Mouse (Mus musculus): ENCODE measurements at regions not wholly inside any gene's neighbourhood (a gene's known extent, or its start where the extent isn't known, plus 50 kb on each side); places are given as distances from the start of the nearest gene placed in this dataset.

DNA sequence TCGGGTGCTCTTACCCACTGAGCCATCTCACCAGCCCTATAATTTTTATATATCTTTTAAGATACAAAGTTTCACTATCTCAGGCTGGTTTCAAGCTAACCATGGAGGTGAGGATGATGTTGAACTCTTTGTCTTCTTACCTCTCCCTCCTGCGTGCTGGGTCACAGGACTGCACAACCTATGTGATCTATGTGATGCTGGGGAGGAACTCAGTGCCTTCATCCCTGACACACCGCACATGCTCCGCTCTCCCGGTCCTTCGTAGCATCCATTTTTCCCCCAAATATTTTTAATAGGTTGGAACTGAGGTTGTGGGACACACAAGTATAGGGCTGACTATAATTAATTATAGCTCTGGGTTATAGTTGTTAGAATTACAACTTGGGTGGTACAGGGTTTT is 75.9 kb upstream of the Caprin1 start:
- Histone ChIP-seq H3K27me3 (ENCODE audit: insufficient read depth, poor library complexity, severe bottlenecking) (0 out of 2 replicates have a peak, but pooled peaks cover 3% of the 10 kb centered on the region), H3K27ac (no peak overlapping the region), H3K36me3 (no peaks in the 10 kb centered on the region), H3K4me3 (no peak overlapping the region), H3K9me3 (no peaks in the 10 kb centered on the region), H3K4me1 (no peaks in the 10 kb centered on the region)
- WGBS = 90% methylated on average over 6 of the region's 6 CpGs
- no peak for DNase-seq (ENCODE audit: low spot score)

DNA sequence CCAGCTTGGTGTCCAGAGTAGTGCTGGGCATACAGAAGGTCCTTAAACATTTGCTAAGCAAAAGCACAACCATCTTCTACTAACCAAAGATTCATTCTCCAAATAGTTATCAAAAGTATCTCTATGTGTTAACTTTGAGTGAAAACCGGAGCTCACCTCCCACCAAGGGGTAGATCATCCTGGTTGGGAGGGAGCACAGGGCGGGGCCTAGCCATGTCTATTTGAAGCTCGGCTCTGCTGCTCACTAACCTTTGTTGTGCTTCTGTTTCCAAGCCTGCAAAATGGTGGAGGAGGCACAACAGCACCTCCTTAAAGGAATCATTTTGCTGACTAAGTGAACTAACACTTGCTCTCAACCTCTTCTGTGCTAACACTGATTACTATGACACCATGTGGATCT is 77.0 kb upstream of the Caprin1 start:
- no peaks in the 10 kb centered on the region for H3K27me3 ChIP-seq (ENCODE audit: insufficient read depth, poor library complexity, severe bottlenecking)
- no peak for DNase-seq (ENCODE audit: low spot score)
- H3K9me3 ChIP-seq = no peaks in the 10 kb centered on the region
- 55% methylated on average over 3 of the region's 3 CpGs for WGBS
- H3K36me3 ChIP-seq = no peaks in the 10 kb centered on the region
- no peak overlapping the region for H3K4me3 ChIP-seq
- H3K27ac ChIP-seq = no peak overlapping the region
- H3K4me1 ChIP-seq = no peaks in the 10 kb centered on the region

DNA sequence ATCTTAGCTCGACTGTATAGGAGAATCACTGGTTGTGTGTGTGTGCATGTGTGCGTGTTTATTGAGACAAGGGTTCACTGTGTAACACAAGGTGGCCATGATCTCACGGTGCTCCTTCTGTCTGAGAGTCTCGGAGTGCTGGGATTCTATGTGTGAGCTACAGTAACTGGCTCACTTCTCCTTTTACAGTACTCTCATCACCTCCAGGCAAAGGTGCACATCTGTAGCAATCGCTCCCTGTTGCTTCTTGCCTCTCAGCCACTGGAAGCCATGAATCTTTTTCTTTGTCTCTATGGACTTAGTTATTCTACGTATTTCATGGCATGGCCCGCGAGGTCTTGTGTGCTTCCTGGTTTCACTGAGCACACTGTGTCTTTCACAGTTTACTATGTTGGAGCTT is 78.3 kb upstream of the Caprin1 start:
- H3K36me3 ChIP-seq = no peaks in the 10 kb centered on the region
- H3K9me3 ChIP-seq = no peaks in the 10 kb centered on the region
- WGBS = 89% methylated on average over 8 of the region's 8 CpGs
- H3K27ac ChIP-seq = no peak overlapping the region
- DNase-seq (ENCODE audit: low spot score) = no peak
- H3K4me1 ChIP-seq = peaks cover 3% of the 10 kb centered on the region; the same call in 1 of the 2 replicates
- no peak overlapping the region for H3K4me3 ChIP-seq
- no peaks in the 10 kb centered on the region for H3K27me3 ChIP-seq (ENCODE audit: insufficient read depth, poor library complexity, severe bottlenecking)

DNA sequence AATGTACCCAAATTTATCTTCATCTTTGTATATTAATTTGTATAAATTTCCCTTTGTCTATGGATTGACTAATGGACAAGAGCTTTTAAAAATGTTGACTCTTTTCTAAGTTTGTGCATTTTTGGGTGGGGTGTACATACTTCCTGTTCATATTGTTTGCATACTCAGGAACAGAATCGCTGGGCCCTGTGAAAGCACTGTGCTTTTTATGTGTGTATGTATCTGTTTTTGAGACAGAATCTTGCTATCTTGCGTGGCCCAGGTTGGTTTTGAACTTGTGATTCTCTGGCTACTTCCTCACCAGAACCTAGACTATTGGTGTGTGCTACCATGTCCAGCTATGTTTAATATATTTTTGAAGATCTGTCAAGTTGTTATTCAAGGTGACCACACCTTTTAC is 78.8 kb upstream of the Caprin1 start:
- H3K27me3 ChIP-seq (ENCODE audit: insufficient read depth, poor library complexity, severe bottlenecking) = no peaks in the 10 kb centered on the region
- H3K4me1 ChIP-seq = peaks cover 7% of the 10 kb centered on the region
- H3K36me3 ChIP-seq = no peaks in the 10 kb centered on the region
- 85% methylated on average over 2 of the region's 2 CpGs for WGBS
- H3K4me3 ChIP-seq = no peak overlapping the region
- no peaks in the 10 kb centered on the region for H3K9me3 ChIP-seq
- no peak overlapping the region for H3K27ac ChIP-seq
- DNase-seq (ENCODE audit: low spot score) = no peak

GRCm38 (mm10) chr2:103881026-103881763 is 76.6 kb upstream of the Lmo2 start:
- peak overlapping the region; percentile 79 for H3K27ac ChIP-seq

DNA sequence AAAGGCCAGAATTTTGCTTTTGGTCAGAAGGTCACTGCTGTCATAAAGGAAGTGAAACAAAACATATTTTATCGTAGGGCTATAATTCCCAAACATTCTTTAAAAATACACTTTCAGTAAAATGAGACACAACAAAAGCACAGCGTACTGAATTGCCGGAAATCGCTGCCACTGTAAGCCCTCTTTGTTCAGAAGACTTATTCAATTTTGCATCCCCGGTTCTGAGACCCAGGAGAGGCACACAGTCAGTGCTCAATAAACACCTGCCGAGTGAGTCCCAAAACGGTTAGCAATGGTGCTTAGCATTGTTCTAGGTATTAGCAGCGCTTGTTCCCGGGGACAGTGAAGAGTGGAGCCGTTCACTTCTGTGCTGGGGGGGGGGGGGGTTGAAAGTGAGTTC is 72.9 kb upstream of the Lmo2 start:
- no peak overlapping the region for H3K27ac ChIP-seq
- no peak overlapping the region for H3K4me3 ChIP-seq
- peaks cover 7% of the 10 kb centered on the region; the same call in 1 of the 2 replicates for H3K27me3 ChIP-seq (ENCODE audit: insufficient read depth, poor library complexity, severe bottlenecking)
- no peaks in the 10 kb centered on the region for H3K9me3 ChIP-seq
- no peaks in the 10 kb centered on the region for H3K36me3 ChIP-seq
- WGBS = 73% methylated on average over 10 of the region's 10 CpGs
- DNase-seq (ENCODE audit: low spot score) = no peak
- H3K4me1 ChIP-seq = peaks cover 25% of the 10 kb centered on the region

More at GRCm38 (mm10) chr2:103881026-103881763, 76.6 kb upstream of the Lmo2 start:
- no peaks in the 10 kb centered on the region for H3K36me3 ChIP-seq
- H3K9me3 ChIP-seq = no peaks in the 10 kb centered on the region
- DNase-seq (ENCODE audit: low spot score) = no peak
- H3K27me3 ChIP-seq (ENCODE audit: insufficient read depth, poor library complexity, severe bottlenecking) = no peaks in the 10 kb centered on the region
- 15% methylated on average over 10 of the region's 10 CpGs for WGBS
- H3K4me1 ChIP-seq = peaks cover 21% of the 10 kb centered on the region
- H3K4me3 ChIP-seq = peak overlapping the region; percentile 27; the same call in 1 of the 2 replicates

DNA sequence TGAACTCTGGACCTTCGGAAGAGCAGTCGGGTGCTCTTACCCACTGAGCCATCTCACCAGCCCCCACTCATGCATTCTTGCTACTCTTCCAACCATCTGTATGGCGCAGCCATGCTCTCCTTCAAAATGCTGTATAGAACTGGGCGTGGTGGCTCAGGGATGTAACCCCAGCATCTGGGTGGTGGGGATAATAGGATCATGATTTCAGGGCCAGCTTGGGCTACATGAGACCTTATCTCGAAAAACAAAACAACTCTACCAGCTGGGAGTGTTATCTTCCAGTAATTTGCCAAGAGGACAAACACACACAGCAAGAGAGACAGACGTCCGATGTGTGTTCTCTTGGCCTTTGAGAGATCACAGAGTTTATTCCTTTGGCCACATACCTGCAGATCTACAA is 69.8 kb upstream of the Lmo2 start:
- 0 out of 2 replicates have a peak overlapping the region, but pooled peaks have one; percentile 17 for H3K27ac ChIP-seq
- 82% methylated on average over 7 of the region's 7 CpGs for WGBS
- H3K36me3 ChIP-seq = no peaks in the 10 kb centered on the region
- no peak overlapping the region for H3K4me3 ChIP-seq
- peaks cover 19% of the 10 kb centered on the region; the same call in 1 of the 2 replicates for H3K27me3 ChIP-seq (ENCODE audit: insufficient read depth, poor library complexity, severe bottlenecking)
- no peak for DNase-seq (ENCODE audit: low spot score)
- peaks cover 17% of the 10 kb centered on the region for H3K4me1 ChIP-seq
- no peaks in the 10 kb centered on the region for H3K9me3 ChIP-seq

GRCm38 (mm10) chr2:103891240-103891767 is 66.5 kb upstream of the Lmo2 start:
- no peaks in the 10 kb centered on the region for H3K9me3 ChIP-seq
- H3K4me3 ChIP-seq = no peak overlapping the region
- no peak for DNase-seq (ENCODE audit: low spot score)
- peaks cover 41% of the 10 kb centered on the region for H3K4me1 ChIP-seq
- H3K27me3 ChIP-seq (ENCODE audit: insufficient read depth, poor library complexity, severe bottlenecking) = peaks cover 22% of the 10 kb centered on the region; the same call in 1 of the 2 replicates
- H3K36me3 ChIP-seq = no peaks in the 10 kb centered on the region
- WGBS = 19% methylated on average over 9 of the region's 9 CpGs
- peak overlapping the region; percentile 59; the same call in 1 of the 2 replicates for H3K27ac ChIP-seq

- H3K9me3 ChIP-seq = no peaks in the 10 kb centered on the region
- peak overlapping the region; percentile 85 for H3K27ac ChIP-seq
- H3K27me3 ChIP-seq (ENCODE audit: insufficient read depth, poor library complexity, severe bottlenecking) = peaks cover 22% of the 10 kb centered on the region; the same call in 1 of the 2 replicates
- peaks cover 52% of the 10 kb centered on the region for H3K4me1 ChIP-seq
- 66% methylated on average over 2 of the region's 2 CpGs for WGBS
- no peak for DNase-seq (ENCODE audit: low spot score)
- H3K36me3 ChIP-seq = no peaks in the 10 kb centered on the region
- no peak overlapping the region for H3K4me3 ChIP-seq
Measured at GRCm38 (mm10) chr2:103893159-103893740, 64.5 kb upstream of the Lmo2 start.

GRCm38 (mm10) chr2:103893805-103894204 is 64.0 kb upstream of the Lmo2 start:
- Histone ChIP-seq H3K4me3 (no peak overlapping the region), H3K27ac (peak overlapping the region; percentile 85; the same call in 1 of the 2 replicates), H3K36me3 (no peaks in the 10 kb centered on the region), H3K9me3 (no peaks in the 10 kb centered on the region), H3K27me3 (ENCODE audit: insufficient read depth, poor library complexity, severe bottlenecking) (peaks cover 22% of the 10 kb centered on the region; the same call in 1 of the 2 replicates), H3K4me1 (peaks cover 52% of the 10 kb centered on the region)
- peak; percentile 96 for DNase-seq (ENCODE audit: low spot score)
- 19% methylated on average over 2 of the region's 2 CpGs for WGBS

DNA sequence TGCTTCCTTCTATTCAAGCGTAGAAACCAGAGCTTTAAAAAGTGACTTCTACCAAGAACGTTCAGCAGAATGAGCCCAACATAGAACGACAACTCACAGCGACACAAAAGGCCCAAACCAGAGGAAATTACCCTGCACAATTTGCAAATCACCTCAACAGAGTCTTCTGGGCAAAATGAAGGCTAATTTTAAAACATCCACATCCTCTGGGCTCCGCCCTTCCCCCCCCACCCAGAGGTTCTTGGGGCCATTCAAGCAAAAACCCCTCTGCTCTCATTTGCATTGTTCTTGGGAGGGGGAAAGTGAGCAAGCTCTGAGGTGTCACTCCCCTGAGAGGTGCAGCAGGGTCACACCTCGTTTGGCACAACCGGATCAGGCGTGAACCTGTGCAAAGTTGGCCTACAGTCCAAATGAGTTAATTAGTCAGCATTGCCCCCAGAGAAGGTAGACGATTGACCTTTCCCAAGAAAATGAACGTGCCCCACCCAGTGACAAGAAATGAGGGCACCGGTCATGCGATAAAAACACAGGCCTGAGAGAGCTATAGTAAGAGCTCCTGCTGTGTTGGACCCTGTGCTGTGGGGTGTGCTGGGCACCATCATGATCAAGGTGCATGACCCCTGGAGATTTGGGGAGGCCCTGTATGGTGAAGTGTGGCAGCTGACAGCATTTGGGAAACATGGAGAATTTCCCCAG is 62.7 kb upstream of the Lmo2 start:
- no peaks in the 10 kb centered on the region for H3K9me3 ChIP-seq
- DNase-seq (ENCODE audit: low spot score) = no peak
- H3K4me3 ChIP-seq = no peak overlapping the region
- no peaks in the 10 kb centered on the region for H3K36me3 ChIP-seq
- H3K4me1 ChIP-seq = peaks cover 53% of the 10 kb centered on the region
- WGBS = 58% methylated on average over 12 of the region's 12 CpGs
- peaks cover 14% of the 10 kb centered on the region; the same call in 1 of the 2 replicates for H3K27me3 ChIP-seq (ENCODE audit: insufficient read depth, poor library complexity, severe bottlenecking)
- H3K27ac ChIP-seq = peak overlapping the region; percentile 85

DNA sequence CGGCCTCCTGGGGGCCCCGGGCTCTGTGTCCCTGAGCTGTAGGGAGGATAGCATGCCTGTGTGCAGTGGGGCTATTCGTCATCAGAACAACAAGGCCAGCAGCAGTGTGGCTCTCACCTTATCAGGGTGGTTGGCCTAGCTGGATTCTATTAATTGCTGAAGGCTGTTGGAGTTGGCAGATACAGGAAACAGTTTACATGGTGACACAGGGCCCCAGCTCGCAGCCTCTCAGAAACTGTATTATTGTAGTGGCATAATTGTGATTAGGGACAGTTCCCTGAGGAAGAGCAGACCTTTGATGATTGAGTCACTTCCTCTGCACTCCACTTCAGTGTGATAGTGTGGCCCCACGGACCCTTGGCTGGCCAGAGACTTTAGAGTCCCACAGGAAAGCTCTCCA is 61.6 kb upstream of the Lmo2 start:
- peaks cover 63% of the 10 kb centered on the region for H3K4me1 ChIP-seq
- DNase-seq (ENCODE audit: low spot score) = peak; percentile 94
- peaks cover 9% of the 10 kb centered on the region; the same call in 1 of the 2 replicates for H3K27me3 ChIP-seq (ENCODE audit: insufficient read depth, poor library complexity, severe bottlenecking)
- WGBS = 8% methylated on average over 5 of the region's 5 CpGs
- peak overlapping the region; percentile 85 for H3K27ac ChIP-seq
- H3K9me3 ChIP-seq = no peaks in the 10 kb centered on the region
- no peaks in the 10 kb centered on the region for H3K36me3 ChIP-seq
- no peak overlapping the region for H3K4me3 ChIP-seq
